Mouse (Mus musculus) small intestine, adult 2 months (tissue): ENCODE measurements at regions not wholly inside any gene's neighbourhood (a gene's known extent, or its start where the extent isn't known, plus 50 kb on each side); places are given as distances from the start of the nearest gene placed in this dataset.

Experiments
- CTCF ChIP-seq: fragments of 200-500 bp; IDR thresholded peaks from 2 replicates; pipeline ENCODE4 v1.5.1; 2012; ENCODE audit warnings: low read depth, mild to moderate bottlenecking, control low read depth, inconsistent platforms, low read length, moderate library complexity, mixed read lengths; ENCODE audit not compliant: insufficient replicate concordance, insufficient read length; ENCODE audit errors: extremely low read depth
- POLR2A ChIP-seq: fragments of 200-500 bp; IDR thresholded peaks from 2 replicates; pipeline ENCODE4 v1.6.1; 2012; ENCODE audit warnings: low read depth, mild to moderate bottlenecking, control low read depth, inconsistent platforms, low read length, moderate library complexity

- TF ChIP-seq CTCF (no peak), POLR2A (no peak)
Observed at GRCm38 (mm10) chr9:71417248-71417647, 68.5 kb downstream of the Polr2m start.
